12 mouse cellular contexts compared by ENCODE assay signal in genomic region chr8:114923629-114924028, GRCm38 (mm10).
DNase-seq lines count a peak whose midpoint lies in the region; ATAC-seq lines count a peak whose summit lies in the region.
"Had no signal": no experiment of that assay in that cellular context is flagged by ENCODE, and none has a peak within 500 bp of the region (broad histone marks: within the 10 kb centered on the region; RNA-seq: fewer than 3 reads in every experiment).

No protein-coding gene starts in this region.

- no peak overlapping the region for H3K4me3 ChIP-seq in kidney, embryonic 14.5 days (ENCODE audit: low read length)
- H3K4me3 ChIP-seq: heart, embryonic 15.5 days; left cerebral cortex, adult 2 months; midbrain, embryonic 12.5 days had no signal

- no peak overlapping the region for H3K27ac ChIP-seq in kidney, embryonic 14.5 days (ENCODE audit: low read depth, low read length)
- H3K27ac ChIP-seq: heart, embryonic 15.5 days; left cerebral cortex, adult 2 months; midbrain, embryonic 12.5 days had no signal

- H3K4me1 ChIP-seq in kidney, embryonic 14.5 days (ENCODE audit: control insufficient read depth, insufficient read depth, low read length) = peaks cover 10% of the 10 kb centered on the region
- H3K4me1 ChIP-seq: midbrain, embryonic 12.5 days had no signal

- no peak overlapping the region for H3K4me2 ChIP-seq in kidney, embryonic 14.5 days (replicated peaks; ENCODE audit: low read depth, low read length)
- H3K4me2 ChIP-seq: heart, embryonic 15.5 days; lung, embryonic 14.5 days; midbrain, embryonic 12.5 days had no signal

- no peak overlapping the region for H3K9ac ChIP-seq in kidney, embryonic 14.5 days (ENCODE audit: low read depth, low read length)
- H3K9ac ChIP-seq: heart, embryonic 15.5 days; lung, embryonic 14.5 days; midbrain, embryonic 12.5 days had no signal

- H3K9me3 ChIP-seq in kidney, embryonic 14.5 days (ENCODE audit: control insufficient read depth, low read length) = no peaks in the 10 kb centered on the region
- H3K9me3 ChIP-seq: heart, embryonic 15.5 days; midbrain, embryonic 12.5 days had no signal

- ATAC-seq in kidney, embryonic 14.5 days (ENCODE audit: low FRiP score, low TSS enrichment) = no peak
- ATAC-seq: intestine, embryonic 16.5 days had no signal

- no peaks in the 10 kb centered on the region for H3K27me3 ChIP-seq in kidney, embryonic 14.5 days (ENCODE audit: control insufficient read depth, insufficient read depth, low read length)
- H3K27me3 ChIP-seq: heart, embryonic 15.5 days had no signal

- peak; percentile 25 to 55 for DNase-seq in frontal cortex, postnatal 36 days (ENCODE audit: low spot score in 2 of 2)
- no peak for DNase-seq in frontal cortex, postnatal 14 days (ENCODE audit: low spot score in 2 of 2)
- DNase-seq in 3T3-L1 (ENCODE audit: low read depth, low spot score) (peak; percentile 18), ZHBTc4 (ENCODE audit: low read depth, low spot score) (peak; percentile 13)
- peak; percentile 25 for DNase-seq in layer of hippocampus, adult 9-10 months (ENCODE audit: low spot score)
- no peak for DNase-seq in adrenal gland, adult (ENCODE audit: inconsistent age in 2 of 2, low spot score in 1 of 2)
- DNase-seq: lung, embryonic 14.5 days had no signal

- WGBS in kidney, embryonic 14.5 days = 83% methylated on average over 7 of the region's 7 CpGs

- no peaks in the 10 kb centered on the region for H3K36me3 ChIP-seq in kidney, embryonic 14.5 days (ENCODE audit: control insufficient read depth, insufficient read depth, low read length)
- H3K36me3 ChIP-seq: heart, embryonic 15.5 days; midbrain, embryonic 12.5 days had no signal

Comparison
In these comparisons a context has a peak if more than half of its experiments do, and no peak if none do; other contexts are left out.
1. DNase-seq: peak in frontal cortex, postnatal 36 days (2 of 2), 3T3-L1 (single experiment), ZHBTc4 (single experiment) and layer of hippocampus, adult 9-10 months (single experiment); none in frontal cortex, postnatal 14 days (0 of 2) and adrenal gland, adult (0 of 2).